Mouse (Mus musculus) forebrain, embryonic 12.5 days (tissue): ENCODE results near the gene Gm15448. TPM values are rescaled to one million over a fixed set of nuclear protein-coding genes. Genes with fewer than 3 reads are reported as not detected.
"Not testable (repeated sequence)": the region's sequence is repeated elsewhere in the genome, so short reads cannot be mapped to it uniquely, and the experiment has no call there.

Experiments
- ATAC-seq: fragments of 200-750 bp; cut with Nextera tagmentation; 2 replicates; pipeline ENCODE4 v1.8.0; 2017; ENCODE audit warnings: moderate TSS enrichment; ENCODE audit not compliant: low FRiP score
- H3K27ac ChIP-seq: fragments of 300-500 bp; sonication (generic); 2 replicates; pipeline ENCODE4 v1.5.1; 2016; ENCODE audit warnings: mild to moderate bottlenecking
- H3K27me3 ChIP-seq: fragments of 300-500 bp; sonication (generic); 2 replicates; pipeline ENCODE4 v1.6.1; 2016; ENCODE audit warnings: mild to moderate bottlenecking
- H3K36me3 ChIP-seq: fragments of 300-500 bp; sonication (generic); replicated peaks from 2 replicates; pipeline ENCODE4 v1.6.1; 2016; ENCODE audit warnings: mild to moderate bottlenecking
- H3K4me1 ChIP-seq: fragments of 300-500 bp; sonication (generic); 2 replicates; pipeline ENCODE4 v1.6.1; 2016
- H3K4me2 ChIP-seq: fragments of 300-500 bp; sonication (generic); 2 replicates; pipeline ENCODE4 v1.6.1; 2016; ENCODE audit warnings: mild to moderate bottlenecking, moderate library complexity
- H3K4me3 ChIP-seq: fragments of 300-500 bp; sonication (generic); replicated peaks from 2 replicates; pipeline ENCODE4 v1.5.1; 2016; ENCODE audit warnings: mild to moderate bottlenecking
- H3K9ac ChIP-seq: fragments of 300-500 bp; sonication (generic); 2 replicates; pipeline ENCODE4 v1.6.1; 2016; ENCODE audit warnings: mild to moderate bottlenecking
- H3K9me3 ChIP-seq: fragments of 300-500 bp; sonication (generic); 2 replicates; pipeline ENCODE4 v1.6.1; 2016
- WGBS: fragments of 180-500 bp; shearing (Covaris S2); methylation state at CpG from one replicate; pipeline ENCODE4 v1.1.7; 2016; 5-methylcytosine and 5-hydroxymethylcytosine counted together
- polyA plus RNA-seq: library from polyadenylated mRNA; unstranded; fragments of >200 nt; fragmentation: Nextera tagmentation; extraction: Ambion mirVana; gene quantifications from 2 replicates; pipeline ENCODE4 v1.2.1, GENCODE M21; 2016

Gene Gm15448
- polyA plus RNA-seq = not detected in 2 replicates

- H3K9me3 ChIP-seq, H3K36me3 ChIP-seq, H3K27me3 ChIP-seq, H3K27ac ChIP-seq, H3K9ac ChIP-seq, H3K4me2 ChIP-seq, ATAC-seq, H3K4me3 ChIP-seq, H3K4me1 ChIP-seq: not testable (repeated sequence)
- 52% methylated on average over 1 of the region's 3 CpGs for WGBS
Measured at GRCm38 (mm10) chr7:3825599-3825998, at the start of gene Gm15448. Gene Gm15448 (minus strand): TSS chr7:3825687.

GRCm38 (mm10) chr7:3875032-3875431 is 49.5 kb upstream of the Gm15448 start:
- ATAC-seq, H3K27me3 ChIP-seq, H3K36me3 ChIP-seq, H3K4me3 ChIP-seq, H3K4me2 ChIP-seq, H3K4me1 ChIP-seq, H3K27ac ChIP-seq, H3K9me3 ChIP-seq, H3K9ac ChIP-seq: not testable (repeated sequence)
- no CpG with 5 or more reads among the region's 1 CpGs for WGBS

DNA sequence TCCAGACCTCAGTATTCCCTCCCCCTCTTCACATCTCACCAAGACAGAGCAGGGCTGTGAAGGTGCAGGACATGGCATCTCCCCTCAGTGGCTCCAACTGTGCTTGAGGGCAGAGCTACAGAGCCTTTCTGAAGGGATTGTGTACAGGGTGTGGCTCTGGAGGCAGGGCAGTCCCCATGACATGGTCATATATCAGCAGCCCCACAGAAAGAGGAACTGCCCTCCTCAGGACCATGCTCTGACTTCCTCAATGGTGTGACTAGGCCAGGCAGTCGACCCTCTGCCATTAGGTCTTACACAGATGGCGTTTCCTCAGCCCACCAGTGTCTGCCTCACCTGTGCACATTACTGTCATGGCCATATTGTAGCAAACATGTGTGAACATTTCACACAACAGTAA is 19.5 kb upstream of the Gm15448 start, which contains the start of gene Pira2:
Gene Pira2 (minus strand): TSS at position 101 of the 400 bp plus-strand sequence.
- H3K4me2 ChIP-seq, H3K27ac ChIP-seq, H3K4me3 ChIP-seq, ATAC-seq, H3K9ac ChIP-seq, H3K4me1 ChIP-seq, H3K27me3 ChIP-seq, H3K36me3 ChIP-seq, H3K9me3 ChIP-seq: not testable (repeated sequence)
- WGBS = no CpG with 5 or more reads among the region's 2 CpGs

DNA sequence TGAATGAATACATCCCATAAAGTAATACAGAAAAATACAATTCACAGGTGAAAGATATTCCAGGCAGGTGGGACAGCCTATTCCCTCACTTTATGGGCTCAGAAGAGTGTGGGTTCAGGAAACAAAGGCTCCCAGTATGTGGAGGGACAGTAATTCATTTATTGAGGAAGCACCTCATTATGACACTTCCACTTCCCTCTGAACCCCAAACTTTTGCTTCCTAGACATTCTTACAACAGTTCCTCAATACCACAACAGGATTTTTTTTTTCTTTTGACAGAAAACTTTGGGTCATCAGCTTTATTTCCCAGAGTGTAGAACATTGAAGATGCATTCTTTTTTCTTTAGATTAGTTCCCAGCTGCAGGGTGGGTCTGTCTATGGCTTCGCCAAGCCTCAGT is 12.4 kb upstream of the Gm15448 start:
- H3K4me3 ChIP-seq, H3K4me2 ChIP-seq, H3K9me3 ChIP-seq, H3K27ac ChIP-seq, H3K9ac ChIP-seq, H3K27me3 ChIP-seq, H3K4me1 ChIP-seq, ATAC-seq, H3K36me3 ChIP-seq: not testable (repeated sequence)
- WGBS = no CpG with 5 or more reads among the region's 1 CpGs

GRCm38 (mm10) chr7:3830633-3831032 is 5.1 kb upstream of the Gm15448 start:
- H3K9me3 ChIP-seq, H3K4me3 ChIP-seq, ATAC-seq, H3K4me1 ChIP-seq, H3K4me2 ChIP-seq, H3K27ac ChIP-seq, H3K36me3 ChIP-seq, H3K9ac ChIP-seq, H3K27me3 ChIP-seq: not testable (repeated sequence)

- H3K4me3 ChIP-seq, H3K27ac ChIP-seq, H3K9ac ChIP-seq, H3K4me2 ChIP-seq, H3K27me3 ChIP-seq, H3K4me1 ChIP-seq, ATAC-seq, H3K9me3 ChIP-seq, H3K36me3 ChIP-seq: not testable (repeated sequence)
Measured at GRCm38 (mm10) chr7:3811912-3812311, 13.6 kb downstream of the Gm15448 start.

DNA sequence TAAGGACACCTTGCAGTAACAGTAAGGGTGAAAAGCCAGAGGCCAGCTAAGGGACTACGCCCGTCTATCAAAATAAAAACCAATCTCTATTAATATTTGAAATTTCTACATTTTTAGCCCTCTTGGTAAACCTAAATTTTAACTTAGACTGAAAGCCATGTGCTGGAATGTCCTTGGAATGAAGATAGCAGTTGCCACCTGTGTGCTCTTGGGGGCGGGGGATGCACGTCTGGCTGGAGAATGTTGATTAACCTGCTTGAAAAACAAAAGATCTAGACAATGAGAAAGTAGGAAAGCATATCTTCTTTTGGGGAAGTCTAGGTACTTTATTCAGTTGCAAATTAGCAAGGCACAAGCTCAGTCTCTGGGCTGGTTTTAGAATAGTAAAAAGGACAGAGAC is 22.6 kb downstream of the Gm15448 start:
- not testable (repeated sequence) for ATAC-seq, H3K9me3 ChIP-seq, H3K4me1 ChIP-seq, H3K36me3 ChIP-seq, H3K4me3 ChIP-seq, H3K9ac ChIP-seq, H3K4me2 ChIP-seq, H3K27ac ChIP-seq, H3K27me3 ChIP-seq
- 87% methylated on average over 4 of the region's 4 CpGs for WGBS

- not testable (repeated sequence) for H3K27me3 ChIP-seq, H3K4me1 ChIP-seq, H3K27ac ChIP-seq, H3K36me3 ChIP-seq, H3K4me2 ChIP-seq, H3K4me3 ChIP-seq, H3K9ac ChIP-seq, H3K9me3 ChIP-seq, ATAC-seq
- WGBS = 73% methylated on average over 3 of the region's 3 CpGs
Measured at GRCm38 (mm10) chr7:3799940-3800339, 25.5 kb downstream of the Gm15448 start.

- not testable (repeated sequence) for H3K27ac ChIP-seq, H3K9me3 ChIP-seq, H3K9ac ChIP-seq, ATAC-seq, H3K4me2 ChIP-seq, H3K4me3 ChIP-seq, H3K36me3 ChIP-seq, H3K27me3 ChIP-seq, H3K4me1 ChIP-seq
Measured at GRCm38 (mm10) chr7:3796286-3796685, 29.2 kb downstream of the Gm15448 start.

Other genes starting within 250 kb of the Gm15448 start
- 0.18 and 0.38 TPM in 2 replicates for gene Oscar, start 209.5 kb downstream of the Gm15448 start, polyA plus RNA-seq
- 304 and 322 TPM in 2 replicates for gene Ndufa3, start 208.3 kb downstream of the Gm15448 start, polyA plus RNA-seq
- gene Tfpt, start 195.8 kb downstream of the Gm15448 start, polyA plus RNA-seq = 32.0 and 34.4 TPM in 2 replicates
- gene Prpf31, start 195.7 kb downstream of the Gm15448 start, polyA plus RNA-seq = 140 and 149 TPM in 2 replicates
- gene Cnot3, start 180.4 kb downstream of the Gm15448 start, polyA plus RNA-seq = 62.6 and 71.7 TPM in 2 replicates
- gene Leng1, start 159.8 kb downstream of the Gm15448 start, polyA plus RNA-seq = 20.4 and 21.7 TPM in 2 replicates
- gene Tmc4, start 148.1 kb downstream of the Gm15448 start, polyA plus RNA-seq = 2.9 and 3.1 TPM in 2 replicates
- 204 and 215 TPM in 2 replicates for gene Tsen34, start 132.8 kb downstream of the Gm15448 start, polyA plus RNA-seq
- 39.5 and 40.8 TPM in 2 replicates for gene Mboat7, start 132.2 kb downstream of the Gm15448 start, polyA plus RNA-seq
- gene Rps9, start 121.7 kb downstream of the Gm15448 start, polyA plus RNA-seq = 1,127 and 1,163 TPM in 2 replicates
- 0.10 and 0.23 TPM in 2 replicates for gene Pirb, start 105.3 kb downstream of the Gm15448 start, polyA plus RNA-seq
- 0.08 TPM in 1 of 2 replicates, not detected in the other for gene Pira2, start 19.4 kb upstream of the Gm15448 start, polyA plus RNA-seq
- gene Gm14548, start 72.4 kb upstream of the Gm15448 start, polyA plus RNA-seq = not detected in 2 replicates
- not detected in 2 replicates for gene Lilra6, start 89.8 kb upstream of the Gm15448 start, polyA plus RNA-seq
- gene Lair1, start 237.5 kb upstream of the Gm15448 start, polyA plus RNA-seq = 1.9 and 2.4 TPM in 2 replicates